Mouse (Mus musculus) small intestine, adult 2 months (tissue): ENCODE data around the gene H2-DMb1.

Experiments used
- CTCF ChIP-seq: fragments of 200-500 bp; IDR thresholded peaks from 2 replicates; pipeline ENCODE4 v1.5.1; 2012; ENCODE audit warnings: low read depth, mild to moderate bottlenecking, control low read depth, inconsistent platforms, low read length, moderate library complexity, mixed read lengths; ENCODE audit not compliant: insufficient replicate concordance, insufficient read length; ENCODE audit errors: extremely low read depth
- POLR2A ChIP-seq: fragments of 200-500 bp; IDR thresholded peaks from 2 replicates; pipeline ENCODE4 v1.6.1; 2012; ENCODE audit warnings: low read depth, mild to moderate bottlenecking, control low read depth, inconsistent platforms, low read length, moderate library complexity

DNA sequence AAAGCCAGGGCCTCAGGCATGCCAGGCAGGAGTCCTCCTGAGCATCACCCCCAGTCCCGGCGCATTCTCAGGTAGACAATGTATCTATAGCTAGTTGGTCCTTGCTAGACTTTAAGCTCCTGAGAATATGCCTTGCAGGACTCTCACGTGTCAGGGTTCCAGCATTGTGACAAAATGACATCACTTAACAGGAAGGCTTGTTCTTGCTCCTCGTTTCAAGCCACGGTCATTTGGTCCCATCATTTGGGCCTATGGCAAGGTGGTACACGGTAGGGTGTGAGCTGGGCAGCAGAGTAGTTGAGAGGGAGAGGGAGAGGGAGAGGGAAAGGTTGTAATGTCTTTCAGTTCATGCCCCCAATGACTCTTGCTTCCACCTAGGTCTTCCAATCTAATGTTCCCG, 21.0 kb upstream of the H2-DMb1 start:
- TF ChIP-seq CTCF: no peak
- no peak for TF ChIP-seq POLR2A
